Mouse (Mus musculus): Measurements from ENCODE around the gene Crybb1. TPM values are rescaled to one million over a fixed set of nuclear protein-coding genes. Genes with fewer than 3 reads are reported as not detected.

Gene Crybb1
- polyA plus RNA-seq, 1 experiment from 2014 or later: 0.40 TPM

GRCm38 (mm10) chr5:112296404-112297181 lies 41.0 kb downstream of the Crybb1 start:
- Histone ChIP-seq H3K9me3 (replicated peaks) (no peaks in the 10 kb centered on the region), H3K27me3 (no peaks in the 10 kb centered on the region), H3K27ac (replicated peaks) (peak overlapping the region; percentile 73), H3K4me2 (peak overlapping the region; percentile 35), H3K9ac (no peak overlapping the region; the same call in 1 of the 2 replicates), H3K4me3 (replicated peaks) (no peak overlapping the region), H3K36me3 (replicated peaks) (no peaks in the 10 kb centered on the region; the same call in 1 of the 2 replicates), H3K4me1 (replicated peaks) (peaks cover 98% of the 10 kb centered on the region)
- 9% methylated on average over 6 of the region's 6 CpGs for WGBS (ENCODE audit: insufficient replicate concordance)
- peak; percentile 64 for ATAC-seq (ENCODE audit: insufficient read depth)

GRCm38 (mm10) chr5:112297257-112297656 lies 41.6 kb downstream of the Crybb1 start:
- 37% methylated on average over 2 of the region's 2 CpGs for WGBS (ENCODE audit: insufficient replicate concordance)
- Histone ChIP-seq H3K36me3 (replicated peaks) (peaks cover 2% of the 10 kb centered on the region; the same call in 1 of the 2 replicates), H3K27me3 (no peaks in the 10 kb centered on the region), H3K9me3 (replicated peaks) (no peaks in the 10 kb centered on the region), H3K27ac (replicated peaks) (peak overlapping the region; percentile 73), H3K4me2 (peak overlapping the region; percentile 35), H3K9ac (no peak overlapping the region; the same call in 1 of the 2 replicates), H3K4me1 (replicated peaks) (peaks cover 99% of the 10 kb centered on the region), H3K4me3 (replicated peaks) (no peak overlapping the region)
- no peak for ATAC-seq (ENCODE audit: insufficient read depth)

- Histone ChIP-seq H3K36me3 (replicated peaks) (peaks cover 4% of the 10 kb centered on the region; the same call in 1 of the 2 replicates), H3K4me3 (replicated peaks) (no peak overlapping the region), H3K27ac (replicated peaks) (peak overlapping the region; percentile 73), H3K4me2 (no peak overlapping the region), H3K9me3 (replicated peaks) (no peaks in the 10 kb centered on the region), H3K27me3 (no peaks in the 10 kb centered on the region), H3K9ac (no peak overlapping the region), H3K4me1 (replicated peaks) (peaks cover 97% of the 10 kb centered on the region)
- WGBS (ENCODE audit: insufficient replicate concordance): 49% methylated on average over 12 of the region's 12 CpGs
- ATAC-seq (ENCODE audit: insufficient read depth): 0 out of 2 replicates have a peak, but pooled peaks have one; percentile 19
These were observed 42.8 kb downstream of the Crybb1 start for GRCm38 (mm10) chr5:112298226-112298988.

GRCm38 (mm10) chr5:112299399-112299798 lies 43.8 kb downstream of the Crybb1 start:
- ATAC-seq (ENCODE audit: insufficient read depth): no peak
- peaks cover 87% of the 10 kb centered on the region for H3K4me1 ChIP-seq (replicated peaks)

GRCm38 (mm10) chr5:112300112-112300511 lies 44.5 kb downstream of the Crybb1 start:
- 59% methylated on average over 2 of the region's 2 CpGs for WGBS (ENCODE audit: insufficient replicate concordance)

More at GRCm38 (mm10) chr5:112299399-112299798, 43.8 kb downstream of the Crybb1 start:
- Histone ChIP-seq H3K9me3 (replicated peaks) (no peaks in the 10 kb centered on the region), H3K36me3 (replicated peaks) (peaks cover 6% of the 10 kb centered on the region), H3K27ac (replicated peaks) (peak overlapping the region; percentile 73; the same call in 1 of the 2 replicates), H3K4me2 (no peak overlapping the region), H3K27me3 (no peaks in the 10 kb centered on the region), H3K4me3 (replicated peaks) (no peak overlapping the region), H3K9ac (no peak overlapping the region)
- WGBS (ENCODE audit: insufficient replicate concordance): 69% methylated on average over 4 of the region's 4 CpGs

GRCm38 (mm10) chr5:112300721-112301308 lies 45.2 kb downstream of the Crybb1 start:
- Histone ChIP-seq H3K27ac (replicated peaks) (peak overlapping the region; percentile 72), H3K36me3 (replicated peaks) (peaks cover 19% of the 10 kb centered on the region), H3K4me1 (replicated peaks) (peaks cover 73% of the 10 kb centered on the region), H3K27me3 (no peaks in the 10 kb centered on the region), H3K9me3 (replicated peaks) (no peaks in the 10 kb centered on the region), H3K9ac (no peak overlapping the region; the same call in 1 of the 2 replicates), H3K4me3 (replicated peaks) (no peak overlapping the region), H3K4me2 (no peak overlapping the region)
- ATAC-seq (ENCODE audit: insufficient read depth): no peak
- 68% methylated on average over 6 of the region's 6 CpGs for WGBS (ENCODE audit: insufficient replicate concordance)

More at GRCm38 (mm10) chr5:112300112-112300511, 44.5 kb downstream of the Crybb1 start:
- Histone ChIP-seq H3K4me3 (replicated peaks) (no peak overlapping the region), H3K4me2 (no peak overlapping the region), H3K27me3 (no peaks in the 10 kb centered on the region), H3K27ac (replicated peaks) (0 out of 2 replicates have a peak overlapping the region, but pooled peaks have one; percentile 72), H3K9me3 (replicated peaks) (no peaks in the 10 kb centered on the region), H3K9ac (no peak overlapping the region), H3K4me1 (replicated peaks) (peaks cover 80% of the 10 kb centered on the region), H3K36me3 (replicated peaks) (peaks cover 13% of the 10 kb centered on the region)
- ATAC-seq (ENCODE audit: insufficient read depth): no peak

GRCm38 (mm10) chr5:112301694-112302093 lies 46.1 kb downstream of the Crybb1 start:
- no peak for ATAC-seq (ENCODE audit: insufficient read depth)
- 60% methylated on average over 4 of the region's 4 CpGs for WGBS (ENCODE audit: insufficient replicate concordance)
- H3K27me3 ChIP-seq: no peaks in the 10 kb centered on the region
- H3K9me3 ChIP-seq (replicated peaks): no peaks in the 10 kb centered on the region
- H3K36me3 ChIP-seq (replicated peaks): peaks cover 28% of the 10 kb centered on the region
- H3K4me3 ChIP-seq (replicated peaks): no peak overlapping the region
- peaks cover 64% of the 10 kb centered on the region for H3K4me1 ChIP-seq (replicated peaks)
- H3K9ac ChIP-seq: no peak overlapping the region
- H3K27ac ChIP-seq (replicated peaks): peak overlapping the region; percentile 72
- no peak overlapping the region for H3K4me2 ChIP-seq

- H3K4me1 ChIP-seq (replicated peaks): peaks cover 58% of the 10 kb centered on the region
- H3K36me3 ChIP-seq (replicated peaks): peaks cover 34% of the 10 kb centered on the region
- H3K4me3 ChIP-seq (replicated peaks): no peak overlapping the region
- no peak overlapping the region for H3K9ac ChIP-seq
- ATAC-seq (ENCODE audit: insufficient read depth): peak; percentile 89
- no peak overlapping the region for H3K4me2 ChIP-seq
- H3K9me3 ChIP-seq (replicated peaks): no peaks in the 10 kb centered on the region
- WGBS (ENCODE audit: insufficient replicate concordance): 68% methylated on average over 5 of the region's 5 CpGs
- peak overlapping the region; percentile 82 for H3K27ac ChIP-seq (replicated peaks)
- no peaks in the 10 kb centered on the region for H3K27me3 ChIP-seq
These were observed 46.7 kb downstream of the Crybb1 start for GRCm38 (mm10) chr5:112302310-112302709.

- Histone ChIP-seq H3K9me3 (replicated peaks) (no peaks in the 10 kb centered on the region), H3K9ac (no peak overlapping the region), H3K4me3 (replicated peaks) (no peak overlapping the region), H3K27ac (replicated peaks) (no peak overlapping the region), H3K4me2 (no peak overlapping the region), H3K27me3 (no peaks in the 10 kb centered on the region), H3K4me1 (replicated peaks) (peaks cover 24% of the 10 kb centered on the region), H3K36me3 (replicated peaks) (peaks cover 62% of the 10 kb centered on the region)
- WGBS (ENCODE audit: insufficient replicate concordance): 77% methylated on average over 5 of the region's 5 CpGs
- no peak for ATAC-seq (ENCODE audit: insufficient read depth)
These were observed 50.2 kb downstream of the Crybb1 start for GRCm38 (mm10) chr5:112305842-112306241.

GRCm38 (mm10) chr5:112313222-112313885 lies 57.7 kb downstream of the Crybb1 start:
- H3K4me1 ChIP-seq (replicated peaks): peaks cover 6% of the 10 kb centered on the region; the same call in 1 of the 2 replicates
- no peaks in the 10 kb centered on the region for H3K27me3 ChIP-seq
- no peak overlapping the region for H3K9ac ChIP-seq
- WGBS (ENCODE audit: insufficient replicate concordance): 76% methylated on average over 11 of the region's 11 CpGs
- peaks cover 62% of the 10 kb centered on the region for H3K36me3 ChIP-seq (replicated peaks)
- no peak overlapping the region for H3K27ac ChIP-seq (replicated peaks)
- no peak overlapping the region for H3K4me2 ChIP-seq
- H3K9me3 ChIP-seq (replicated peaks): no peaks in the 10 kb centered on the region
- H3K4me3 ChIP-seq (replicated peaks): no peak overlapping the region
- ATAC-seq (ENCODE audit: insufficient read depth): no peak

All from liver, embryonic 15.5 days (tissue).